Mouse (Mus musculus) CD8-positive naive resting alpha-beta T cell, adult 2 months (primary cell): ENCODE measurements around the gene Ccnk.

Experiments used
- DNase-seq, 2 experiments: peaks; one replicate each; pipeline ENCODE4 v3.0.0; 2022; ENCODE audit warnings: low read depth in 2 of 2, low spot score in 2 of 2

Ccnk gene

DNA sequence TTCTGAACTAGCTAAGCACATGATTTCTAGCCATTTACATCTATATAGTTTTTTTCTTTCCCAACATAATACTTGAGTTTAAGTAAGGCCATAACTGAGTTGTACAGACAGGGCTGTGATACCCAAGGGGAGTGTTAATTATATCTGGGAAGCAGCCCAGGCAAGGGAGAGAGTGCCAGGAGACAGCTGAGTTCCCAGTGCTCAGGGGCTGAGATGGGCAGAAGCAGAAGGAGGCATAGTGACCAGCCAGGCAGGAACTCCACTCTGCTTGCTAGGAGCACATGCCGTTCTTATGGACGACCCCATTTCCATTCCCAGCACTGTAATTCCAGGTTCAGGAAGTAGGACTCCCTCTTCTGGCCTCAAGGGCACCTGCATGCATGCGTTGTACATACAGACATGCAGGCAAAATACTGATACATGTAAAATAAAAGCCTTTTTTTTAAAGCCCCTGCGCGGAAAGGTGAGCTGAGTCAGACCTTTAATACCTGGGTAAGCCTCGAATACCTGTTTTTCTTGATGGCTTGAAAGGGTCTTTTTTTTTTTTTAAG is 8.2 kb downstream of the Ccnk start:
- no peak for DNase-seq

GRCm38 (mm10) chr12:108193878-108194277 is 14.5 kb downstream of the Ccnk start:
- DNase-seq: no peak

GRCm38 (mm10) chr12:108195761-108196160 is 16.4 kb downstream of the Ccnk start:
- no peak for DNase-seq

DNA sequence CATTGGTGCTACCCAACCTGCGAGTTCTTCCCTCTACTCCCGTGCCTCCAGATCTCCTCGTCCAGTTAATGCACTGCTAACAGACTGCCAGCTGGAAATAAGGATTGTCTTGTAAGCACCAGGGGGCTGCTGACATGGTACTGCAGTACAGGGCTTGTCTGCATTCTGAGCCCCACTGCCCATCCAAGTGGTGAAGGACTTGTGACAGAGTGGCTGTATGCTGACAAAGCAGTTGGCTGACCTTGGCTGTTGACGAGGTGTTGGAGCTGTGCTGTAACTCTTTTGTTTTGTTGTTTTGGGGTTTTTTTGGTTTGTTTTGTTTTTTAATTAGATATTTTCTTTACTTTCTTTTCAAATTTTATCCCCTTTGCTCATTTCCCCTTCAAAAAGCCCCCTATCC is 19.1 kb downstream of the Ccnk start:
- no peak for DNase-seq

GRCm38 (mm10) chr12:108200094-108200493 is 20.7 kb downstream of the Ccnk start:
- no peak for DNase-seq

DNA sequence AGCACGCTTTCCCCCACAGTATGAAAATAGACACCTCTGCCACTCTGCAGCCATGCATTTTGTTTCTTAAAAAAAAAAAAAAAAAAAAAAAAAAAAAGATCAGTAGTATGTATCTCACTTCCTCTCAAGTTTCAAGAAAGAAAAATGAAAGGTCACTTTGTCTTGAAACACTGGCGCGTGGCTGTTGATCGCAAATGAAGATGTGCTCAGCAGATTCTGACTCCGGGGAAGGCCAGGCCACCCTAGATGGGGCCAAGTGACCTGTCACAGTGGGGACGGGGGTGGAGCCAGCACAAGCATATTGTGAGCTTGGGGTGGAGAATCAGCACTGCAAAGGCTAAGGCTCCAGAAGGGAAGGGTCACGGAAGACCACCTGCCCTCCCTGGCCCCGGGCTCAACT is 24.5 kb downstream of the Ccnk start:
- DNase-seq: no peak

DNA sequence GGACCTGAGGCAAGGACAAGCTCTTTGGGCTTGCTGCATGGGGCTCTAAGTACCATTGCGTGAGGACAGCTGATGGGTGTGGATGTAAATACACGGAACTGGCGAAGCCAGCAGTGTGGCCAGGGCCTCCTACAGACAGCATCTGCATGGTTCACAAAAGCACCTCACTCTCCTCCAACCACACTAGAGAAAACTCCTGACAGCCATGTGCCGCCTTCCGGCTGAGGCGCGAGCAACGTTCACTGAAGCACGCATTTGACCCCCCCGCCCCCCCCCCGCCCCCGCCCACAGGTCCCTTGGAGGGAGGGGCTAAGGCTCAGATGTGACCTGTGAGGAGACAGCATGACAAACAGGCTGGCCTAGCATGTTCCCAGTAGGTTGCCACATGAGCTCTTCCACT is 25.6 kb downstream of the Ccnk start:
- no peak for DNase-seq

DNA sequence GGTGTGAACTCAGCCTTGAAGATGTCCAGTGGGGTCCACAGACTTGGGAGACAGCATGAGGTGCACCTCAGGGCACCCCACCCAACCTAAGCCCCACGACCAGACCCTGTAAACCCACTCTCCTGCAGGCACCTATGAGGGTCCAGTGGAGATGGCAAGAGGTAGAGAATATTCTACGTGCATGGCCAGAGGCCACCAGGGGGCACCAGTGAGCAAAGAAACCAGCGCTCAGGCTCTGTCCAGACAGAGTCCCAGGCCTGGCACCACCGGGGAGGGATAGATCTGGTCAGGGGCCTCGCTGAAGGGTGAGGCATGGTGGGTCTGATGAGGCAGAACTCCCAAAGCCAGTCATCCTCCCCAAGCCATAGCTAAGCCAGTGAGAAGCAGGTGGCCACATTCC is 27.3 kb downstream of the Ccnk start:
- DNase-seq: peak; percentile 50 to 59

DNA sequence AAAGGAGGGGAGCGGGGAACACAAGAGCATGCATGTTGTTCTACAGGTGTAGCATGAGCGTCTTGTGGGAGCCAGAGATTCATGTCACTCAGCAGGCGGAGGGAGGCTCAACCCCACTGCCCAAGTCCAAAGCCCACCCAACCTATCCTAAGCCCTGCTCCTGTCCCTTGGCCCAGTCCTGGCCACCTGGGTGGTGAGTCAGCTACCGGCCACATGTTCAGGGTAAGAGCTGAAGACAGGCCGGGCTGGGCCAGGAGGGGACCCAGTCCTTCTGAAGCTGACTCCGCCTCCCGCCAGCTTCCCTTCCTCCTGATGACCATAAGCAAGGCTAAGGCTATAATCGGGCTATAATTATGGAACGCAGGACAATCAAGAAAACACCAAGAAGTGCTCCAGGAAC is 28.8 kb downstream of the Ccnk start:
- no peak for DNase-seq

- peak in 1 of 2 experiments; percentile 28 for DNase-seq
Observed at GRCm38 (mm10) chr12:108208726-108209438, 29.5 kb downstream of the Ccnk start.

DNA sequence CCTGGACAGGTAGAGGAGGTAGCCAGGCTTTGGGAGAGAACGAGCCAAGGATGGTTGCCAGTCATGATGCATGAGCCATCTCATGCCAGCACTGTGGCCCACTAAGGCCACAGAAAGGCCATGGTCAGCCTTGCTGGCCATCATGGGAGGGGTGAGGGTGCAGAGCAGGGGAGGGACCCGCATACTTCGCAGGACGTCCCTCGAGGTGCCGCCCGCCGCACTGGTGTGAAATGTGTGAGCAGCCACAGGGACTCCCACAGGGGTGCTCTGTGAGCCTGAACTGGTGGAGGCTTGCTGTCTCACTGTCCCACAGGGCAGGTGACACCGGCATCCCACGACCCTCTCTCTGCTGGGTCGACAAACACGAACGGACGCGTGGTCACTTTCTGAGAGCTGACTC is 31.2 kb downstream of the Ccnk start:
- DNase-seq: no peak

DNA sequence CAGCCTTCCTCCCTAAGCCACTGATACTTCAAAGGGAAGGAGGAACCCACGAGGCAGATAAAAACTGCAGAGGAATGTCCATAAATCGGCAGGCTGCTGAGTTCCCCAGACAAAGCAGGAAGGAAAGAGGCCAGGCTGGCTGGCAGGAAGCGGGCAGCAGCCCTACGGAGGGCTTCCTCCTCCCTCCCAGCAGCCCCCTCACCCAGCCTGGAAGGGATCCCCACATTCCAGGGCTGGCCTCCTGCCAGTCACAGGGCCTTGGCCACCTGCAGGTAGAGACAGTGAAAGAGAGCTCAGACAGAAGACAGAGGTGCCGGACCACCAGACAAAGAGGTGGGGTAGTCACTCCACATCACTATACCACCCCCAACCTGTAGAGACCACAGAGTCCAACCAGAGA is 32.7 kb downstream of the Ccnk start:
- no peak for DNase-seq

GRCm38 (mm10) chr12:108212476-108212875 is 33.1 kb downstream of the Ccnk start:
- no peak for DNase-seq

DNA sequence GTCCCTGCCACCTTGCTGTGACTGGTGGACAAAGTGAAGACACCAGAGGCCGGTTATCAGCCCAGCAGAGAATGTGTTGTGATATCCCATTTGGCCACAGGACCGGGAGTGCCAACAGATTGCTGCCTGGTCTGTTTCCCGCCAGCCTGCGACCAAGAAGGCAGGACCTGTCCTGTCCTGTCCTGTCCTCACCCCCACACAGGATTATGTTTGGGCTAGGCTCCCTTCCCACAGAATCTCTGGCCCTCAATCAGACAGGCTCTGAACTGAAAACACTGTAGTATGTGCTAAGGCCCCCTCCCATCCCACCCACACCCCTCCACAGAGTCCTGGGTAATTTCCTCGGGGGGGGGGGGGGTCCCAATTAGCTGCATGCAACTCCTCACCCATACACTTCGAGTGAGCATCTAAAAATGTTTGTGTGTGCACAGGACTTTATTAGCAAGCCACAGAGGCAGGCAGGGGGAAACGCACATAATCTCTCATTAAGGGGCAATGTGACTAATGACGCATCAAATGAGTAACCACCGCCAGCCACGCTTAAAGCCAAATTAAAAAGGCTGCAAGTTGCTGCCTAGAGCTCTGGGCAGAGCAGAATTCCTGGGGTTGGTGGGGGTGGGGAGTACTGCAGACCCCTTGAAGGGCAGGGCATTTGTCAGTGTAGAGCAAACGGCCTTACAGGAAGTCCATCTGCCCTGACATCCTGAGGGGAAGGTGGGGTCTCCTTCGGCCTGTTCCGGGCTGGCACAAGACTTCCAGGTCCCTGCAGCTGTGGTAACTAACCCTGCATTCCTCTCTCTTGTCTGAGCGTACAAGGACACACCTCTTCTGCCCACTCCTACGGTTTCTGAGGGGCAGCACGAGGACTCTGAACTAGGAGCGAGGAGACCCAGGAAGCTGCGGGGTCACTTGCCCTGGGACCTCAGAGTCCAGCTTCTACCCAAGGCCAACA is 34.0 kb downstream of the Ccnk start:
- DNase-seq: no peak

- no peak for DNase-seq
Observed at GRCm38 (mm10) chr12:108215090-108215489, 35.7 kb downstream of the Ccnk start.

GRCm38 (mm10) chr12:108216611-108217370 is 37.4 kb downstream of the Ccnk start:
- DNase-seq: no peak

GRCm38 (mm10) chr12:108217572-108217971 is 38.2 kb downstream of the Ccnk start:
- peak in 1 of 2 experiments; percentile 18 for DNase-seq

DNA sequence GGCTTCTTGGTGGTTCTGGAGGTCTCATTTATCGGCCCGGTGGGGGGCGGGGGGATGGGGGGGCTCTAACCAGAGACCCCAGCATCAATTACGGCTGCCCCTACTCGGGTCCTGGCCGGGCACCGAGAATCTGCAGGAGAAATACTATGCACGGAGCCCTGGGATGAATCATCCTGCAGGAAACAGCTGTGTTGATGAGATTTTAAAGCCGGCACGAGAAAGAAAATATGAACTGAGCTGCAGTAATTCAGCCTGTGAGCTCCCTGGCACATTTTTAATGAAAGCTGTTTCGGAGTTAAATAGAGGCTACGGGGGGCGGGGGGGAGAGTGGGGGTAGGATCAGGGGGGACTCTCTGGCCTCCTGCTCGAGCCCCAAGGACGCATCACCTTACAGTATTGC is 39.8 kb downstream of the Ccnk start:
- DNase-seq: no peak

DNA sequence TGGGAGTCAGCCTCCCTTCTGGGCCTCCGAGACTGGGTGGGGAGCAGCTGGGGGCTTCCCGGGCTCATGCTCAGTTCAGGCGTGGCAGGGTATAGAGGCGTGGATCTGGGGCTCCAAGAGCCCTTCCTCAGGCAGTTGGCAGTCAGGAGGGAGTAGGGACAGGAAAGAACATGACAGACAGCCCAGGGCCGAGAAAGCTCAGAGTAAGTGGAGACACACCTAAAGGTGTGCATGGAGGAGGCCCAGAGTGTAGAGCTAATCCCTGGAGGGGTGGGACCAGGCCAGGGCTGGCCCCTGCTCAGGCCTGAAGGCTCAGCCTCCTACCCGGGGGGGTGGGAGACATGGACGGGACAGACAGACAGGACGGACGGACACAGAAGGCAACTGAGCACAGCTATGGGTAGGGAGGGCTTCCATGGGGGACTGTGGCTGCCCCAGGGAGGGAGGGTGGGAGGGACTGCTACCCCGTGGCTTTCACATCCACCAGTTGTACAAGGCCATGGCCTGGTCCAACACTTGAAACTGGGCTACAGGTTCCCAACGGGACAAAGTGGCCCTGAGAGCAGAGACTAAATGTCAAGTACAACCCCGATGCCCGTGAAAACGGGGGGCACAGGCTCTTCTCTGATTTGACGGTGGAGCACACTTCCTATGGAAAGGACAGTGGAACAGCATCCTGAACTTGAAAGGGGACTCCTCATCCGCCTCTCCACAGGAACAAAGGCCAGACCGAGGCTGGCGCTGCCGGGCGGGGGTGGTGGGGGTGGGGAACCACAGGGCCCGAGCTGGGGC is 40.6 kb downstream of the Ccnk start:
- no peak for DNase-seq

GRCm38 (mm10) chr12:108220621-108221020 is 41.2 kb downstream of the Ccnk start:
- DNase-seq: no peak
